Mouse (Mus musculus): ENCODE data around the gene 1110051M20Rik. TPM values are rescaled to one million over a fixed set of nuclear protein-coding genes. Genes with fewer than 3 reads are reported as not detected.

Gene 1110051M20Rik
- total and polyA plus RNA-seq, 3 experiments = 0.05 to 0.76 TPM; not detected in 1

- Histone ChIP-seq H3K4me1 (ENCODE audit: insufficient read depth, low read depth, low read length) (peaks cover 7% of the 10 kb centered on the region), H3K27me3 (ENCODE audit: insufficient read depth, low read length) (peaks cover 4% of the 10 kb centered on the region; the same call in 1 of the 2 replicates), H3K36me3 (replicated peaks) (no peaks in the 10 kb centered on the region), H3K4me3 (ENCODE audit: low read depth, low read length) (no peak overlapping the region), H3K9me3 (replicated peaks) (no peaks in the 10 kb centered on the region)
- ATAC-seq (ENCODE audit: extremely low read depth, insufficient number of reproducible peaks, low FRiP score, poor library complexity, severe bottlenecking) (no peak), DNase-seq (ENCODE audit: low spot score) (no peak)
- TF ChIP-seq CTCF (IDR thresholded peaks at IDR 0.05; ENCODE audit: low read depth, low read length) (no peak), TAL1 (conservative IDR thresholded peaks at IDR 0.05; ENCODE audit: low read depth, low read length) (no peak), GATA1 (IDR thresholded peaks at IDR 0.05; ENCODE audit: borderline replicate concordance, low read length) (no peak), GATA2 (IDR thresholded peaks at IDR 0.05; ENCODE audit: borderline replicate concordance, low read depth, low read length) (no peak), POLR2AphosphoS5 (IDR thresholded peaks at IDR 0.05; ENCODE audit: insufficient replicate concordance, low read depth, low read length) (no peak)
These were observed 88.7 kb downstream of the 1110051M20Rik start for GRCm38 (mm10) chr2:91355767-91356166.

- ATAC-seq (ENCODE audit: extremely low read depth, insufficient number of reproducible peaks, low FRiP score, poor library complexity, severe bottlenecking) (peak; percentile 78), DNase-seq (ENCODE audit: low spot score) (peak; percentile 12)
- TF ChIP-seq GATA1 (IDR thresholded peaks at IDR 0.05; ENCODE audit: borderline replicate concordance, low read length) = no peak
- no peak for TF ChIP-seq POLR2AphosphoS5 (IDR thresholded peaks at IDR 0.05; ENCODE audit: insufficient replicate concordance, low read depth, low read length)
- TF ChIP-seq TAL1 (conservative IDR thresholded peaks at IDR 0.05; ENCODE audit: low read depth, low read length) = peak; percentile 52; the same call in 1 of the 2 replicates
- no peak for TF ChIP-seq CTCF (IDR thresholded peaks at IDR 0.05; ENCODE audit: low read depth, low read length)
- no peak for TF ChIP-seq GATA2 (IDR thresholded peaks at IDR 0.05; ENCODE audit: borderline replicate concordance, low read depth, low read length)
- Histone ChIP-seq H3K4me3 (ENCODE audit: low read depth, low read length) (no peak overlapping the region), H3K4me1 (ENCODE audit: insufficient read depth, low read depth, low read length) (peaks cover 7% of the 10 kb centered on the region), H3K9me3 (replicated peaks) (no peaks in the 10 kb centered on the region), H3K27me3 (ENCODE audit: insufficient read depth, low read length) (peaks cover 4% of the 10 kb centered on the region; the same call in 1 of the 2 replicates), H3K36me3 (replicated peaks) (no peaks in the 10 kb centered on the region)
These were observed 89.6 kb downstream of the 1110051M20Rik start for GRCm38 (mm10) chr2:91354727-91355403.

- DNase-seq (ENCODE audit: low spot score) (no peak), ATAC-seq (ENCODE audit: extremely low read depth, insufficient number of reproducible peaks, low FRiP score, poor library complexity, severe bottlenecking) (no peak)
- H3K36me3 ChIP-seq (replicated peaks) = no peaks in the 10 kb centered on the region
- H3K27me3 ChIP-seq (ENCODE audit: insufficient read depth, low read length) = peaks cover 6% of the 10 kb centered on the region; the same call in 1 of the 2 replicates
- no peaks in the 10 kb centered on the region for H3K9me3 ChIP-seq (replicated peaks)
- H3K4me1 ChIP-seq (ENCODE audit: insufficient read depth, low read depth, low read length) = peaks cover 7% of the 10 kb centered on the region
- TF ChIP-seq GATA1 (IDR thresholded peaks at IDR 0.05; ENCODE audit: borderline replicate concordance, low read length) = no peak
- no peak for TF ChIP-seq TAL1 (conservative IDR thresholded peaks at IDR 0.05; ENCODE audit: low read depth, low read length)
- no peak for TF ChIP-seq CTCF (IDR thresholded peaks at IDR 0.05; ENCODE audit: low read depth, low read length)
- TF ChIP-seq GATA2 (IDR thresholded peaks at IDR 0.05; ENCODE audit: borderline replicate concordance, low read depth, low read length) = no peak
- no peak for TF ChIP-seq POLR2AphosphoS5 (IDR thresholded peaks at IDR 0.05; ENCODE audit: insufficient replicate concordance, low read depth, low read length)
- H3K4me3 ChIP-seq (ENCODE audit: low read depth, low read length) = no peak overlapping the region
These were observed 90.7 kb downstream of the 1110051M20Rik start for GRCm38 (mm10) chr2:91353854-91354253.

- TF ChIP-seq POLR2AphosphoS5 (IDR thresholded peaks at IDR 0.05; ENCODE audit: insufficient replicate concordance, low read depth, low read length) = no peak
- TF ChIP-seq TAL1 (conservative IDR thresholded peaks at IDR 0.05; ENCODE audit: low read depth, low read length) = no peak
- no peak for TF ChIP-seq CTCF (IDR thresholded peaks at IDR 0.05; ENCODE audit: low read depth, low read length)
- TF ChIP-seq GATA2 (IDR thresholded peaks at IDR 0.05; ENCODE audit: borderline replicate concordance, low read depth, low read length) = no peak
- no peak for TF ChIP-seq GATA1 (IDR thresholded peaks at IDR 0.05; ENCODE audit: borderline replicate concordance, low read length)
- DNase-seq (ENCODE audit: low spot score) (no peak), ATAC-seq (ENCODE audit: extremely low read depth, insufficient number of reproducible peaks, low FRiP score, poor library complexity, severe bottlenecking) (no peak)
- H3K9me3 ChIP-seq (replicated peaks) = no peaks in the 10 kb centered on the region
- H3K4me1 ChIP-seq (ENCODE audit: insufficient read depth, low read depth, low read length) = peaks cover 7% of the 10 kb centered on the region
- H3K4me3 ChIP-seq (ENCODE audit: low read depth, low read length) = no peak overlapping the region
- H3K27me3 ChIP-seq (ENCODE audit: insufficient read depth, low read length) = peaks cover 7% of the 10 kb centered on the region; the same call in 1 of the 2 replicates
- H3K36me3 ChIP-seq (replicated peaks) = no peaks in the 10 kb centered on the region
These were observed 92.7 kb downstream of the 1110051M20Rik start for GRCm38 (mm10) chr2:91351841-91352240.

- H3K4me3 ChIP-seq (ENCODE audit: low read depth, low read length) = no peak overlapping the region
- ATAC-seq (ENCODE audit: extremely low read depth, insufficient number of reproducible peaks, low FRiP score, poor library complexity, severe bottlenecking) = no peak
- H3K27me3 ChIP-seq (ENCODE audit: insufficient read depth, low read length) = peaks cover 10% of the 10 kb centered on the region; the same call in 1 of the 2 replicates
These were observed 94.5 kb downstream of the 1110051M20Rik start for GRCm38 (mm10) chr2:91349974-91350457.

GRCm38 (mm10) chr2:91348936-91349335 is 95.6 kb downstream of the 1110051M20Rik start:
- no peaks in the 10 kb centered on the region for H3K4me1 ChIP-seq (ENCODE audit: insufficient read depth, low read depth, low read length)

More at GRCm38 (mm10) chr2:91349974-91350457, 94.5 kb downstream of the 1110051M20Rik start:
- Histone ChIP-seq H3K9me3 (replicated peaks) (no peaks in the 10 kb centered on the region), H3K4me1 (ENCODE audit: insufficient read depth, low read depth, low read length) (peaks cover 7% of the 10 kb centered on the region), H3K36me3 (replicated peaks) (no peaks in the 10 kb centered on the region)
- no peak for DNase-seq (ENCODE audit: low spot score)
- TF ChIP-seq GATA1 (IDR thresholded peaks at IDR 0.05; ENCODE audit: borderline replicate concordance, low read length) = no peak
- TF ChIP-seq TAL1 (conservative IDR thresholded peaks at IDR 0.05; ENCODE audit: low read depth, low read length) = no peak
- TF ChIP-seq GATA2 (IDR thresholded peaks at IDR 0.05; ENCODE audit: borderline replicate concordance, low read depth, low read length) = no peak
- TF ChIP-seq CTCF (IDR thresholded peaks at IDR 0.05; ENCODE audit: low read depth, low read length) = no peak
- no peak for TF ChIP-seq POLR2AphosphoS5 (IDR thresholded peaks at IDR 0.05; ENCODE audit: insufficient replicate concordance, low read depth, low read length)

More at GRCm38 (mm10) chr2:91348936-91349335, 95.6 kb downstream of the 1110051M20Rik start:
- ATAC-seq (ENCODE audit: extremely low read depth, insufficient number of reproducible peaks, low FRiP score, poor library complexity, severe bottlenecking) (no peak), DNase-seq (ENCODE audit: low spot score) (no peak)
- peaks cover 10% of the 10 kb centered on the region; the same call in 1 of the 2 replicates for H3K27me3 ChIP-seq (ENCODE audit: insufficient read depth, low read length)
- H3K9me3 ChIP-seq (replicated peaks) = no peaks in the 10 kb centered on the region
- H3K4me3 ChIP-seq (ENCODE audit: low read depth, low read length) = no peak overlapping the region
- TF ChIP-seq GATA1 (IDR thresholded peaks at IDR 0.05; ENCODE audit: borderline replicate concordance, low read length) = no peak
- TF ChIP-seq TAL1 (conservative IDR thresholded peaks at IDR 0.05; ENCODE audit: low read depth, low read length) = no peak
- TF ChIP-seq POLR2AphosphoS5 (IDR thresholded peaks at IDR 0.05; ENCODE audit: insufficient replicate concordance, low read depth, low read length) = no peak
- no peak for TF ChIP-seq CTCF (IDR thresholded peaks at IDR 0.05; ENCODE audit: low read depth, low read length)
- TF ChIP-seq GATA2 (IDR thresholded peaks at IDR 0.05; ENCODE audit: borderline replicate concordance, low read depth, low read length) = no peak
- H3K36me3 ChIP-seq (replicated peaks) = no peaks in the 10 kb centered on the region
